Mouse (Mus musculus): Measurements from ENCODE around the gene Ccr9.

- no peak for TF ChIP-seq CTCF (IDR thresholded peaks at IDR 0.05; ENCODE audit: low read depth)
- no peak for TF ChIP-seq EP300 (optimal IDR thresholded peaks at IDR 0.05)
These were observed at the start of gene Ccr9, which contains the start of gene Slc6a20a for GRCm38 (mm10) chr9:123678327-123679105.

All from stomach, postnatal 0 days (tissue).